Comparison of ENCODE assay signal across 8 mouse cellular contexts in genomic region chr10:76963997-76964396, GRCm38 (mm10). TPM values are rescaled to one million over a fixed set of nuclear protein-coding genes. Genes with fewer than 3 reads are reported as not detected.
A peak's percentile ranks its signal among the peaks of the same experiment; 100 is the strongest.
DNase-seq lines count a peak whose midpoint lies in the region; ATAC-seq lines count a peak whose summit lies in the region.

No protein-coding gene starts in this region.

- peak; percentile 43 for DNase-seq in forebrain, embryonic 14.5 days (ENCODE audit: low spot score)
- DNase-seq in ovary, adult 18-20 months (ENCODE audit: low spot score) = no peak
- DNase-seq in ovary, postnatal 36 days (ENCODE audit: low spot score) = no peak
- no peak for DNase-seq in left cerebral cortex, postnatal 25 days (ENCODE audit: low spot score in 2 of 2)

- H3K9ac ChIP-seq in forebrain, embryonic 14.5 days (ENCODE audit: low read length) = no peak overlapping the region
- 0 out of 2 replicates have a peak overlapping the region, but pooled peaks have one; percentile 8 for H3K9ac ChIP-seq in kidney, embryonic 16.5 days (replicated peaks; ENCODE audit: low read length)
- no peak overlapping the region for H3K9ac ChIP-seq in neural tube, embryonic 14.5 days (replicated peaks; ENCODE audit: low read depth, low read length)

- ATAC-seq in megakaryocyte, adult 5-6 weeks (ENCODE audit: poor library complexity, severe bottlenecking) = no peak
- no peak for ATAC-seq in forebrain, embryonic 14.5 days
- ATAC-seq in kidney, embryonic 16.5 days (ENCODE audit: low FRiP score, low TSS enrichment) = no peak
- no peak for ATAC-seq in neural tube, embryonic 14.5 days (ENCODE audit: low read depth)

- H3K4me2 ChIP-seq in forebrain, embryonic 14.5 days (ENCODE audit: low read length) = peak overlapping the region; percentile 8; the same call in 1 of the 2 replicates
- H3K4me2 ChIP-seq in kidney, embryonic 16.5 days (replicated peaks; ENCODE audit: low read depth, low read length) = peak overlapping the region; percentile 20
- H3K4me2 ChIP-seq in neural tube, embryonic 14.5 days (ENCODE audit: low read depth, low read length) = no peak overlapping the region

- peaks cover 13% of the 10 kb centered on the region for H3K4me1 ChIP-seq in megakaryocyte, embryonic 14.5 days
- peaks cover 13% of the 10 kb centered on the region for H3K4me1 ChIP-seq in forebrain, embryonic 14.5 days (ENCODE audit: control insufficient read depth, insufficient read depth, low read length)
- peaks cover 31% of the 10 kb centered on the region for H3K4me1 ChIP-seq in kidney, embryonic 16.5 days (ENCODE audit: insufficient read depth, low read length)
- H3K4me1 ChIP-seq in neural tube, embryonic 14.5 days (ENCODE audit: control insufficient read depth, insufficient read depth, low read length) = peaks cover 13% of the 10 kb centered on the region

- no peaks in the 10 kb centered on the region for H3K36me3 ChIP-seq in megakaryocyte, embryonic 14.5 days (replicated peaks; ENCODE audit: low read length)
- 0 out of 2 replicates have a peak, but pooled peaks cover 4% of the 10 kb centered on the region for H3K36me3 ChIP-seq in forebrain, embryonic 14.5 days (ENCODE audit: control insufficient read depth, insufficient read depth, low read length)
- H3K36me3 ChIP-seq in kidney, embryonic 16.5 days (ENCODE audit: insufficient read depth, low read length) = no peaks in the 10 kb centered on the region
- 0 out of 2 replicates have a peak, but pooled peaks cover 3% of the 10 kb centered on the region for H3K36me3 ChIP-seq in neural tube, embryonic 14.5 days (ENCODE audit: control insufficient read depth, insufficient read depth, low read length)

- no peaks in the 10 kb centered on the region for H3K9me3 ChIP-seq in megakaryocyte, embryonic 14.5 days
- no peaks in the 10 kb centered on the region for H3K9me3 ChIP-seq in forebrain, embryonic 14.5 days (replicated peaks; ENCODE audit: control insufficient read depth, low read length)
- no peaks in the 10 kb centered on the region for H3K9me3 ChIP-seq in kidney, embryonic 16.5 days (ENCODE audit: low read length)
- no peaks in the 10 kb centered on the region for H3K9me3 ChIP-seq in neural tube, embryonic 14.5 days (ENCODE audit: control insufficient read depth, low read length)

- H3K27ac ChIP-seq in forebrain, embryonic 14.5 days (ENCODE audit: low read depth, low read length) = peak overlapping the region; percentile 52; the same call in 1 of the 2 replicates
- H3K27ac ChIP-seq in kidney, embryonic 16.5 days (ENCODE audit: low read length) = peak overlapping the region; percentile 76
- peak overlapping the region; percentile 16; the same call in 1 of the 2 replicates for H3K27ac ChIP-seq in neural tube, embryonic 14.5 days (ENCODE audit: low read depth, low read length)

- WGBS in forebrain, embryonic 14.5 days = 45% methylated on average over 9 of the region's 9 CpGs
- WGBS in kidney, embryonic 16.5 days = 12% methylated on average over 9 of the region's 9 CpGs
- WGBS in neural tube, embryonic 14.5 days = 21% methylated on average over 9 of the region's 9 CpGs

- H3K27me3 ChIP-seq in megakaryocyte, embryonic 14.5 days (replicated peaks) = peaks cover 51% of the 10 kb centered on the region
- H3K27me3 ChIP-seq in forebrain, embryonic 14.5 days (replicated peaks; ENCODE audit: control insufficient read depth, insufficient read depth, low read length) = no peaks in the 10 kb centered on the region
- H3K27me3 ChIP-seq in kidney, embryonic 16.5 days (ENCODE audit: insufficient read depth, low read length) = no peaks in the 10 kb centered on the region
- H3K27me3 ChIP-seq in neural tube, embryonic 14.5 days (ENCODE audit: control insufficient read depth, insufficient read depth, low read length) = no peaks in the 10 kb centered on the region

- intact Hi-C loops in left cerebral cortex, postnatal 25 days (cut with DNase I) = no loop called here

- H3K4me3 ChIP-seq in megakaryocyte, embryonic 14.5 days (replicated peaks) = peak overlapping the region; percentile 14
- H3K4me3 ChIP-seq in forebrain, embryonic 14.5 days (ENCODE audit: low read depth, low read length) = no peak overlapping the region
- no peak overlapping the region for H3K4me3 ChIP-seq in kidney, embryonic 16.5 days (ENCODE audit: low read length)
- no peak overlapping the region for H3K4me3 ChIP-seq in neural tube, embryonic 14.5 days (ENCODE audit: low read depth, low read length)

RNA-seq across cellular contexts. Expression of gene Pcbp3, which starts 2.3 kb away (rescaled TPM):
- 1.3 and 2.0 TPM in 2 replicates for polyA plus RNA-seq in megakaryocyte, embryonic 14.5 days (2012; ENCODE audit: insufficient read depth, low replicate concordance)
- 4.4 and 5.7 TPM in 2 replicates for total RNA-seq in megakaryocyte, adult 5-6 weeks (2015)
- total RNA-seq in megakaryocyte, adult 5-6 weeks (2017) = 4.7 and 6.2 TPM in 2 replicates
- 30.5 and 39.0 TPM in 2 replicates for polyA plus RNA-seq in forebrain, embryonic 14.5 days (2014; fragmentation: Nextera tagmentation; extraction: Ambion mirVana)
- polyA plus RNA-seq in kidney, embryonic 16.5 days (2015; fragmentation: Nextera tagmentation; extraction: Ambion mirVana) = 53.2 and 54.4 TPM in 2 replicates
- 45.8 and 60.8 TPM in 2 replicates for polyA plus RNA-seq in neural tube, embryonic 14.5 days (2014; fragmentation: Nextera tagmentation; extraction: Ambion mirVana)
- 10 to 100 TPM; 67.2 to 72.4 TPM for total RNA-seq in left cerebral cortex, postnatal 25 days (2021)

Comparison
In these comparisons a context has a peak if more than half of its experiments do, and no peak if none do; other contexts are left out.
1. H3K27ac ChIP-seq: peak in every context shown above with its lines; median percentile 76 in kidney, embryonic 16.5 days; 52 in forebrain, embryonic 14.5 days; 16 in neural tube, embryonic 14.5 days.
2. RNA of gene Pcbp3, which starts 2.3 kb away (polyA plus RNA-seq): 53.2 to 54.4 TPM in kidney, embryonic 16.5 days, 45.8 to 60.8 TPM in neural tube, embryonic 14.5 days and 30.5 to 39.0 TPM in forebrain, embryonic 14.5 days; 1.3 to 2.0 TPM in megakaryocyte, embryonic 14.5 days; every median in the first group is over 10 times any median in the second.